Mouse (Mus musculus) c-Kit-positive CD71-positive TER-119-positive erythroid progenitor cells, embryonic 14.5 days (primary cell): ENCODE results near the gene Ssxb9.
"Not testable (repeated sequence)": the region's sequence is repeated elsewhere in the genome, so short reads cannot be mapped to it uniquely, and the experiment has no call there.

Experiments
- DNase-seq: peaks from one replicate; pipeline ENCODE4 v3.0.0-alpha.2; 2013; ENCODE audit warnings: low spot score

The Ssxb9 gene

GRCm38 (mm10) chrX:8366678-8367077, at the start of gene Ssxb9:
Gene Ssxb9, plus strand, starts transcription at chrX:8366978.
- not testable (repeated sequence) for DNase-seq

DNA sequence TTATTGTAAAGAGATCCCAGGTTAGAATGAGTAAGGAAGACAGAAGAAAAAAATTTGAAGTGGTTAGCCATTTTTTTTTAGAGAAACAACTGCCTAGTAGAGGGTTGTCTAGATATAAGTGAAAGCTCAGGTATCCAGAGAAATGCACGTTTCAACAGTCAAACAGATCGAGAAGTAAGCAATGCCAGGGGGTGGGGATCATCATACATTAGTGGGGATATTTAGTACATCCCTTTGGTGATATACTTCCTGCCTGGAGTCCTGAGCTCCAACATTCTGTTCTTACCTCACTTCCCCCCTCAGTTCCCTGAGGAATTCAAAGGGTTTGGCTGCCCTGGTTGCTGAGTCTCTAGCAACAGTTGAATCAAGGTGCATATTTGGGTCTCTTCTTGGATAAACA, 39.7 kb upstream of the Ssxb9 start, which contains the start of gene Ssxb10:
Gene Ssxb10 (plus strand): TSS at position 301 of the 400 bp plus-strand sequence.
- no peak for DNase-seq

- DNase-seq: not testable (repeated sequence)
Measured at GRCm38 (mm10) chrX:8413005-8413404, 46.2 kb downstream of the Ssxb9 start, which contains the start of gene Ssxb1. Gene Ssxb1, plus strand, starts transcription at chrX:8413305.
